Mouse (Mus musculus) gastrocnemius, postnatal 10 days (tissue): Measurements from ENCODE around the gene Sh3tc1. TPM values are rescaled to one million over a fixed set of nuclear protein-coding genes. Genes with fewer than 3 reads are reported as not detected.

ENCODE experiments used
- DNase-seq: peaks from one replicate; pipeline ENCODE4 v3.0.0; 2021; ENCODE audit warnings: mixed read lengths
- total RNA-seq, 2 experiments: library from RNA; stranded (reverse); gene quantifications; 2 replicates each; pipeline ENCODE4 v1.2.3; 2021

Sh3tc1 gene
- total RNA-seq, 2 experiments from 2014 or later: 3.7 to 5.2 TPM

DNA sequence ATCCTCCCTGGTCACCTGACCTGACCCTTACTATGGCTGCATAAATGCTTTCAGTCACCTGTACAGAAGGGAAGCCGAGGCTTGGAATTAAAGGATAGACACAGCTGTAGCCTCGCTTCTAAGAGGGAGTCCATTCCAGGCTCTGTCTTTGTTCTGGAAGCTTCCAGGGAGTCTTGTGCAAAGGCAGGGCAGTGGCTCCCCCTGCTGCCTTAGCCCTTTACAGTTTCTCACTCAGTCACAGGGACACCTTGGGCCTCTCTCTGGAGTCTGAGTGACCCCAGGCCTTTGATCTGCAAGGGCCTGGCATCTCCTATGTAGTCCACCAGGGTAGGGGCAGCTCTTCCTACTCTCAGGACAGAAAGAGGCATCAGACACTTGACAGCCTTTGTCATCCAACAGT lies 58.8 kb downstream of the Sh3tc1 start:
- peak; percentile 66 for DNase-seq

DNA sequence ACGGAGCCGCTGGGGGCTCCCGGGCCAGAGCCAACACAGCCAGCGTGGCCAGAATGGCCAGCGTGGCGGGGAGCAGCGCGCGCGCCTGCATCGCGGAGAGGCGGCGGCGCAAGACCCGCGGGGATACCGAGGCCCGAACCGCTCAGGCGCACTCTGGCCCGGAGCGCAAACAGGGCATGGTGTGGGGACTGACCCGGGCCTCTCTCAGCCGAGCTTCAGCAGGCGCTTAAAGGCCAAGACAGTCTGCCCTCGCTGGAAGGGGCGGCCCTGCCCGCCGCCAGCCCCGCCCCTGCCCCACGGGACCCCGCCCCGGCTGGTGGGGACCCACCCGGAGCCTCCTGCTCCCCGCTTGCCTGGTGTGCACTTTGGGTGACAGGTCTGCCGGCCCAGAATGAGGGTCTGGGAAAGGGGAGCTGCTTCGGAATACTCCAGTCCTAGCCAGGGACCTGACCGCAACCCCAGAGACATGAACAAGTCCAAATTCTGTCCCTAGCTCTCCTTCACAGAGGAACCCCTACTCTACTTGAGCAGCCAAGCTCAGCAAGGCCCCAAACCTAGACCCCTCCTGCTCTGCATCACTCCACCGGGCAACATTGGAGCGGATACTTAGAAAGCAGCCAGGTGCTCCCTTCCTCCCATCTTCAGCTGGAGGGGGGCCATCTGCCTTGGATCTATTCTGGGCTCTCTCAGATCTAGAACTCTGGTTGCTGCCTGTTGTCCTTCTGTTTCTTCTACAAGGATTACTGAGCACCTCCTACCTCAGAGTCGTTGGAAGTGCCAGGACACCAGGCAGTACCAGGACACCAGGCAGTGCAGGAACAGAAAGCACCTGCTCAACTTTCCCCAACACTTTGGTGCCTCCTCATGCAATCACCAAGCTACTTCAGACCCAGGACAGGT lies 60.3 kb downstream of the Sh3tc1 start, which contains the start of gene Htra3:
Gene Htra3, minus strand, starts transcription at position 527 of the 900 bp plus-strand sequence.
- DNase-seq: peak; percentile 72

DNA sequence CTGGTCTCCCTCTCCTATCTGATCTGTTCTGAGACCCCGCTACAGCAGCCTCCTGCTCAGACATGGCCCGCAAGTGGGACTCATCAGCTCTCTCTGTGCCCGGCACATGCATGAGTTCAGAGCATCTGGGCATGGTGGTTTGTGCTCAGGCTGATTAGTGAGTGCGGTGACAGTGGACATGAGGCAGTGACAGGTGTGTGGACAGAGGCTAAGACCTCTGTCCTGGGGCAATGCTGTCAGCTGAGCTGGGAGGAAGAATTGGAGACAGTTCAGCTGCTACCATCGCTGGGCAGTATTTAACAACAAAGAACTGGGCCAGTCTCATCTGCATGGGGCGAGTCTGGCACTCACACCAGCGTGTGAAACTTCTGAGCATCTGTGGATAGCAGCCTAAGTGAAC lies 62.8 kb downstream of the Sh3tc1 start:
- DNase-seq: no peak

DNA sequence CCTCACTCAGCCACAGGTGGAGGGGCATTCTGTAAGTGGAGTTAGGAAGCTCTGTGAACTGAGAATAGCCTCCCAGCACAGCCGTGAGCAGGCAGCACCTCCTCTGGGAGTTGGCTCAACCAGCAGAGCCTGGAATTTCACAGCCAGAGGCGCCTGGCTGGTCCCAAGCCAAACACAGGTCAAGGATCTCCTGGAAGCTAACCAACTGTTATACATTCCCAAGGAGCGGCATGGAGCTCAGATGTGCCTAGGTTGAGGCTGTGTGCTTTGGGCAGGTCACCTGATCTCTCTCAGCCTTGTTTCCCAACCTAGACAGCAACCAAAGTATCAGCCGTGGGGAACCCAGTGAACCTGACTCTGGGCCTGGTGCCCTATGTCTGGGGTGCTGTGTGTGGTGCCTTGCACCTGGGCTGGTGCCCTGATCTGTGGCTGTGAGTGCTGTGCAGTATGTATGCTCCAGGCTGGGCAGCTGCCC lies 65.7 kb downstream of the Sh3tc1 start:
- peak; percentile 52 for DNase-seq

DNA sequence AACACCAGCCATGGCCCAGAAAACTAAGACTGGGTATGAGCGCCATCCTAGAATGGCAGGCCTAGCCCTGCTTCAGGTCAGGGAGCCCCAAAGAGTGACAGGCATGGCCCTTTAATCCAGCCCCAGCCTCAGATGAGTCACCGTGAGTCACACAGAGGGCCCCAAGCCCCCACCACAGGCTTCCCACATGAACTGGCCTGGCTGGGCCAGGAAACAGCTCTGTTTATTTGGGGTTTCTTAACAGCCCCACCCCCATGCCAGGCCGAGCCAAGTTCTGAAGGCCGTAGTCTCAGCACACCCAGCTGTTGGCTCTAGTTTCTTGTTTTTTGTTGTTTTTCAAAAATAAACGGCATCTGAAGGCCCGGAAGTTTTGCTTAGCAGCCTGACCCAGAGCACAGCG lies 66.7 kb downstream of the Sh3tc1 start:
- peak; percentile 74 for DNase-seq

DNA sequence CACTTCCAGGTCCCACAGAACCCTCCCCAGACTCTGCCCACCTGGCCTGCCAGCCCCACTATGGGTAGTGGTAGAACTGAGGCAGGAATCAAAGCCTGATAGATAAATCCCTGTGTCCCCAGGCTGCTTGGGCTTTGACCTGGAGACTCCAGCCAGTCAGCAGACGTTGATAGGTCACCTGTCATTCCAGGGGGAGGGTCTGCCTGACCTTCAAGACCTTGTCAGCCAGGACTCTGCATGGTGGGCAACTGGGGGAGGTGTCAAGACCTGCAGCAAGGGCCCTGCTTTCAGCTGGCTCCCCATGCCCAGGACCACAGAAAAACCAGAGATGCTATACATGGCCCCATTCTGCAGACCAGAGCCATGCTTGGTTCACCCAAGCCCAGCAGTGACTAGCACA lies 67.2 kb downstream of the Sh3tc1 start:
- DNase-seq: no peak

DNA sequence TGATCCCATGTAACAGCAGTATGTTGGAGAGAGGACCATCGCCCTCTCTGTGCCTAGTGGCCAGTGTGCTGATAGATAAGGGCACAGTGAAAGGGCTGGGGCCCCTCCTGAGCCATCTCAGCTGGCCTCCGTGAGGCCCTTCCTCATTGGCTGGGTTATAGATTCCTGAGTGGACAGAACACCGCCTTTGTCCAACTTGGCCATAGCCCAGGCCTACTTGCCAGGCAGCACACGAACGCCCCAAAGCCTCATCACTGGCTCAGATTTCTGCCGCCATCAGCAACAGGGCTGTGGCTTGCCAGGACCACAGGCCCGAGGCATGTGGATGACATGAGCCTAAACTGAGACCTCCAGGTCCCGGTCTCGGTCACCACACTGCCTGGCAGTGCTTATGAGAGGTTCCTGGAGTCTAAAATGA lies 68.3 kb downstream of the Sh3tc1 start:
- peak; percentile 81 for DNase-seq

DNA sequence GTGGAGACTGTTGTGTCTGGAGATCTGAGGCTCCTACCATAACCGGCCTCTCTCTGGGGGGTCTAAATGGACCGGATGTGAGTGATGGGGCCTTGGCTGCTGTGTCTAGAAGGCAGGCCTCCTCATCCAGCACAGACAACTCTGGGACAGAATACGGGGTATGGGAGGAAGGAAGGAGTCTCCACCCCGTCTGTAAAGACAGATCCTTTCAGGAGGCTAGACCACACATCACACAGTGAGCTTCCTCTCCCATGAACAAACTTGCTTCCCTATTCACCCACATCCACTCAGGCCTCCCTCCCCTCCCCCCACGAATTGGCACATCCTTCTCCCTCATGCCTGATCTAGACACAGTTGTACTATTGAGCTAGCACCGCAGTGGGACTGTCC lies 69.4 kb downstream of the Sh3tc1 start:
- DNase-seq: peak; percentile 37

DNA sequence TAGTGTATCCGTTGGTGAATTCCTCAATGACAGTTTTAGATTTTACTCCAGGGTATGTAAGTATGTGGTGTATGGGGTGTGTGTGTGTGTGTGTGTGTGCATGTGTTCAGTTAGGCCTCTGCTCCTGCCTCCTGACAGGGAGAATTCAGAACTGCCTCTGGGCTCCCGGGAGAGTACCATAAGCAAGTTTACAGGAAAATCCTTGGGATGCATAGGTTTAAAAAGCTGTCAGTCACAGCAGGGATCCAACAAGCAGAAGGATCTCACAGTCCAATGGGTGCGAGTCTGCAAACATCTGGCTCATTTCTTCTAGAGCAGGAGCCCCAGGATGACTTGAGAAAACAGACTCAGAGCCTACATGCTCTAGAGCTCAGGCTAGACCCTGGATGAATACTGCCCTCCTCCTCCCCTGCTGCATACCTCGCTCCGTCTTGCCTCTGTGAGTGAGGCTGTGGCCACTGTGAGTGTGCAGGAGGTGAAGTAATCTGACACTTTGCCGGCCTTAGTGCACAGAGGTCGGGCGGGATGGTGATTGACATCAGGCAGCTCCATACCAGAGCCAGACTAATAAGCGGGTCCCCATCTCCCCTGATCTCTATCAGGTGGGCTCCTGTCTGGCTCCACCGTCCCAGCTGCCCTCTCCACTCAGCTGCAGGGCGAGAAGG lies 69.9 kb downstream of the Sh3tc1 start:
- DNase-seq: no peak

DNA sequence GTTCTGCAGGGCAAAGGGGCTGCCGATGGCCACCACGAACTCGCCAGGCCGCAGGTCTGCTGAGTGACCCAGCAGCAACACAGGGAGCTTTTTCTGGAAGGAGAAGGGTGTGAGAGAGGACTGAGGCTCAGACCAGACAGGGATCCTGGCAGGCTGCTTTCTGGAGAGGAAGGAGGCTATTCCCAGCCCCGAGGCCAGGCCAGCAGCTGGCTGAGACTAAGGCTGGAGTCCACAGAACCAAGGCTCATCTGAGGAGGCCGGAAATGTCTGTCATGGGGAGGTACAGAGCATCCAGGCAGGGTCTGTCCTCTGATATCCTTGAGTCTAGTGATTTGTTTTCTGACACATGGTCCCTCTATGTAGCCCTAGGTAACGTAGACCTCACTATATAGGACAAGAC lies 73.6 kb downstream of the Sh3tc1 start:
- no peak for DNase-seq

DNA sequence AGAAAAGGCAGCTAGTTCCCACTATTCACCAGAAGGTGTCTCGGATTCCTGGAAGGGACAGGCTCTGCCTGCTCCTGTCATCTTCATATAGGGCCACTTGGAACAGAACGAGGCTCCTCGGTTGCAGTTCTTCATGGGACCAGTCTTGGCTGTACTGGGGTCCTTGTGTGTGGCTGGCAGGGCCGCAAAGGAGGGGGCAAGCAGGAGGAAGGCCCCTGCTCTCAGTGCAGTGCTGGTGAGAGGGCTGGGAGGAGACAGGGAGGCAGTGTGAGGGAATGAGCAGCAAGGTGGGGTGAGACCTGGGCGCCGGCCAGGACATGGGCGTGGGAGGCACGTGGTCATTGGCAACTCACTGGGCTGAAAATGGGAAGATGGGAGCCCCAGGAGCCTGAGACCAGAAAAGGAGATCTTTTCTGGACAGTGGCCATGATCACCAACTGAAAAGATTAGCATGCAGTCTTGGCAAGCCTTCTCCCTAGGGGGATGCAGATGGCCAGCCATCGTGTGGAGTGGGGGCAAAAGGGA lies 77.7 kb downstream of the Sh3tc1 start:
- DNase-seq: no peak

DNA sequence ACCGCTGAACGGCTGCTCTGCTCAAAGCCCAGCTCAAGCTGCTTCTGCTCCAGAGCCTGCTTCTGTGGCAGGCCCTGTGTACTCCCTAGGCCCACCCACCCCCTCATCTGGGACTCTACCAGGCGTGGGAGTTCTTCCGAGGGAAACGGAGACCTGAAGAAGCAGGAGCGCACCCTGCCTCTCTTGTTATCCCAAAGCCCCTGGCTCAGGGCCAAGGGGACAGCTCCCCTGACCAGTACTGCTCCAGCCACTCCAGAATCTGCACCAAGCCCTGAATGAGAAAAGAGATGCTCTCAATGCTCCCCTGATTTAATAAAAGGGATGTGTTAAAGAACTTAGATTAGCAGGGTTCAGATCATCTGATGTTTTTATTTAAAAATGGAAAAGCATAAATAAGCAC lies 78.6 kb downstream of the Sh3tc1 start:
- no peak for DNase-seq

DNA sequence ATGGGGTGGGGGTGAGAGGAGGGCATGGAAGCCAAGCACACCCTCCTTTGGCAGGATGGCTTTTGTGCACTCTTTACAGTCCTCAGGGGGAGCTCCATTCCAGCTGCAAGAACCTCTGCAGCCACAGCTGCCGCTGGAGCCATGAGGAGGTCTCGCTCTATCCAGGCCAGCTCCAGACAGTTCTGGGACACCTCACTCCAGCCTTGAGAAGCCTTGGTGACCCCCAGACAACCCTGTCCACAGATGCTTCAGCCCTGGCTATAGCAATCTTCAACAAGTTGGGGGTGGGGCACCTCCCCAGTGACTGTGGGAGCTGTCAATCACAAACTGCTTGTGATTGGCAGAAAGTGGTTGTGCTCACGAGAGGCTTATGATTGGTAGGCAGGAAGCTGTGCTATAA lies 80.3 kb downstream of the Sh3tc1 start:
- peak; percentile 4 for DNase-seq

DNA sequence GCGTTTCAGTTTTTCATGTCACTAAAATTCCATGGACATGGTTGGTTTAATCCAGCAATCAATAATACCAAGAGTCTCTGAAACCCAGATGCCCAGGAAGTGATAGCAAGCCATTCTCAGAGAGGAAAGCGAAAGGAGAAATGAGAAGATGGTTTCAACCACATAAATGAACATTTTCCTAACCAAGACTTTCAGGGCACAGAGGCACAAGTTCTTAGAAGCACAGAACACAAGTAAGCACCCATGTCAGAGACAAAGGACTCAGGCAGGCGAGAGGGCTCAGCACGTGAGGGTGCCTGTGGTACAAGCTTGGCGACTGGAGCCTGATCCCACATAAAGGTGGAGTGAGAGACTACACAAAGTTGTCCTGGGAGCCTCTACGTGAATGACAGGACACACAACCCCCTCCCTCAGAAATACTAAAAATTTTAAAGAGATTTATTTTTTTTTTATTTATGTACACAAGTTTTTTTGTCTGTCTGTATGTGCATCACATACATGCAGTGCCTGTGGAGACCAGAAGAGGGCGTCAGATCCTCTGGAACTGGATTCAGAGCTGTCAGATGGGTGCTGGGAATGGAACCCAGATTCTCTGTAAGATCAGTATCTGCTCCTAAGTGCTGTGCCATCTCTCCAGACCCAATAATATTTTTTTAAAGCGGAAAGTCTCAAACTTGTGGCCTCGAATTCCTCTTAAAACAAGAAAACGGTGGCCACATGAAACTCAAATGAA lies 83.9 kb downstream of the Sh3tc1 start:
- no peak for DNase-seq

DNA sequence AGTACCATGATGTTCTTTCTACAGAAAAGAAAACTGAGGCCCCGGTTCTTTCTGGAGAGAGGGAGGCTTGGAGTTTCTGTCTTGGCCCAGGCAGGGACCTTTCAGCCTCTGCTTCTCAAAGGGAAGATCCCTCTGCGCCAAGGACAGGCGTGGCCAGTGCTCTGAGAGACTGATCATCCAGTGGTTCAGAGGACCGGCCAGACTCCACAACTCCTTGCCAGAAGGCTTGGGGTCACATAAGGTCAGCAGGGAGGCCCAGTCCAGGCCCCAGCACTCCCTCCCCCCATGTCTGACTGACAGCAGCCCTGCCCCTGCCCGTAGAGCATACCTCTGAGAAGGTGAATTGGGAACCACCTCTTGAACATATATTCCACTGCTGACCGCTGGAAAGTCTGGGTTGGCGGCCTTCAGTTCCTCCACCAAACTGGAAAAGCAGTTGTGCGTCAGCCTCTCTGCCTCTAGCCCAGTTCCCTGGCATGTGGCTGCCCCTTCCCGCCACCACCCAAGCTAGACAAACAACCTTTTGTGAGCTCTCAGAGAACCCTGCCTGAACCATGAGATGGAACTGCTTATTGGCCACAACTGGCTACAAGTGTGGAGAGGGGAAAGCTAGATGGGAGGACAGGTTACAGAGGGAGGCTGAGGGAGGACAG lies 85.9 kb downstream of the Sh3tc1 start:
- peak; percentile 54 for DNase-seq

DNA sequence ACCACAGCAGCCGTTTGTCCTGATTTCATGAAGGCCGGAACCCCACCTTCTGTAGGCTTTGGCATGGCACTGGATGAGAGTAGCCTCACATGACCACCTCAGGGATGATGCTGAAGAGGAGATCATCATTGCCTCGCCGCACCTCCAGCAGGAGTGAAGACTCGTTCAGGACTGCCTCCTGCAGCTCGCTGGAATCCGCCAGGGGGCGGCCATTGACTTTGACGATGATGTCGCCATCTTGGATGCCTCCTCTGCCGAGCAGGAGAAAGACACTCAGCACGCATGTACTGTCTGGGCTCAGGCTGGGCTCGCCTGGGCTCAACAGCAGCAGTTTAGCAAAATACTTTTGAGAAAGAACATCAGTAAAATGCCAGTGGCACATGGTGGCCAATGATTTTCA lies 86.9 kb downstream of the Sh3tc1 start:
- DNase-seq: no peak

DNA sequence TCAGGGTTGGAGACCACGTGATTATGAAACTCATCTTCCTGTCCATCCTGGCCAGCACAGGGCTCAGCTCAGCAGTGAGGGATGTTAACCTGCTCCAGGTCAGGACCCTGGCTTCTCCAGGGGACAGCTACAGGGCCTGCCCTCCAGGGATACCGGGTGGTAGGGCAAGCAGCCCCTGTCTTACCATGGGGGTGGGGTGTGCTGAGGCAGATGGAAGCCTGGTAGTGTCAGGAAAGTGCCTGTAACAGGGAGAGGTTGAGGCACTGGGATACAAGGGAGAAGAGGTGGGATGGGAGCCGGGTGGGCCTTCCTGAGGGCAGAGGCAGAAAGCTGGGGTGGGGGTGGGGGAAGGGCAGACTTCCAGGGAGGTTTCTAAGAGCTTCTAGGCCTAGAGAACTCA lies 87.5 kb downstream of the Sh3tc1 start:
- no peak for DNase-seq

DNA sequence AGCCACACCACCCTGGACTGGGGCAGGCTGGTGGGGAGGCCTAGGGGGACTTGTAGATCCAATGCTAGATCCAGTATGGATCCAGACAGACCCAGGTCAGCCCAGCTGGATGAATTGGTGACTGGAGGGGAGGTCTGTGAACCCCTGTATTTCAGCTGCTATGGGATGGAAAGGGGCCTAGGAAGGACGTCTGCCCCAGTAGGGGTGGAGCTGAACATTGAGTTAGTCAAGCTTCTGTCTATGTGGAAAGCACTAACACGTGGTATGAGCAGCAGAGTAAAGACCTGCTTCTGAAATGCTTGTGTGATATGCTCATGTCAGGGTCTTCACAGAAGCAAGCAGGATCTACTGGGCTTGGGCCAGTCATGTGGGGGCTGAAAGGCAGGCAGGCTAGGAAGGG lies 91.6 kb downstream of the Sh3tc1 start:
- DNase-seq: no peak

DNA sequence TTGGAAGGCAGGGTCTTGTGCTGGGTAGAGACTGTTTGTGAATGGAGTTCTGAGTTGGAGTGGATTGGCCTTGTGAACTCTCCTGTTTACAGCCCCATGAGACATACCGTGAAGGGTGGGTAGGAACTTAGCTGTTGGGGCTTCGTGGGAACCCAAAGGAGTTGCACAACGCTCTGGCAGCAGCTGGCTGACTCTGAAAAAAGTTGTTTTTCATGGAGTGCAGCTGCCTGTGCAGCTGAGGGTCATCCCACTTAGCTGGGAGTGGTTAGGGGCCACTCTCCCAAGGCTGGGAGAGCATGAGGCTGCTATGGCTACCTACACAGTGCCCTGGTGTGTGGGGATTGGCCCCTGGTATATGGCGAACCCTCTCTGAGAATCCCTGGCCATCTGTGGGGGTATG lies 92.2 kb downstream of the Sh3tc1 start:
- no peak for DNase-seq
